Mouse (Mus musculus): ENCODE results near the gene Focad. TPM values are rescaled to one million over a fixed set of nuclear protein-coding genes. Genes with fewer than 3 reads are reported as not detected.

Focad gene
- total and polyA plus RNA-seq, 2 experiments from 2014 or later, result 5.0 to 13.2 TPM

- no peak overlapping the region for H3K27ac ChIP-seq (ENCODE audit: low read depth)
- H3K4me3 ChIP-seq (ENCODE audit: low read depth, low read length), result no peak overlapping the region
- no peaks in the 10 kb centered on the region for H3K27me3 ChIP-seq (ENCODE audit: control insufficient read depth, insufficient read depth, low read length)
- H3K36me3 ChIP-seq (replicated peaks; ENCODE audit: control insufficient read depth, insufficient read depth, low read length), result no peaks in the 10 kb centered on the region
- ATAC-seq (ENCODE audit: insufficient read depth, low read depth) (no peak), DNase-seq (ENCODE audit: low spot score) (no peak)
- 58% methylated on average over 1 of the region's 1 CpGs for WGBS
- H3K4me2 ChIP-seq (ENCODE audit: low read depth, low read length), result no peak overlapping the region
- no peaks in the 10 kb centered on the region for H3K4me1 ChIP-seq (ENCODE audit: control insufficient read depth, insufficient read depth)
- H3K9ac ChIP-seq (replicated peaks; ENCODE audit: low read depth, low read length), result no peak overlapping the region
- TF ChIP-seq EP300 (IDR thresholded peaks at IDR 0.05; ENCODE audit: low read depth) (no peak), CTCF (IDR thresholded peaks at IDR 0.05; ENCODE audit: low read depth) (no peak)
- H3K9me3 ChIP-seq (replicated peaks; ENCODE audit: control insufficient read depth, low read length), result no peaks in the 10 kb centered on the region
Measured at GRCm38 (mm10) chr4:88199186-88199585, 104.8 kb downstream of the Focad start.

GRCm38 (mm10) chr4:88201047-88201446 lies 106.6 kb downstream of the Focad start:
- H3K27ac ChIP-seq (ENCODE audit: low read depth), result no peak overlapping the region
- DNase-seq (ENCODE audit: low spot score) (no peak), ATAC-seq (ENCODE audit: insufficient read depth, low read depth) (no peak)
- no peaks in the 10 kb centered on the region for H3K27me3 ChIP-seq (ENCODE audit: control insufficient read depth, insufficient read depth, low read length)
- no peaks in the 10 kb centered on the region for H3K36me3 ChIP-seq (replicated peaks; ENCODE audit: control insufficient read depth, insufficient read depth, low read length)
- H3K4me3 ChIP-seq (ENCODE audit: low read depth, low read length), result no peak overlapping the region
- no peaks in the 10 kb centered on the region for H3K4me1 ChIP-seq (ENCODE audit: control insufficient read depth, insufficient read depth)
- no peaks in the 10 kb centered on the region for H3K9me3 ChIP-seq (replicated peaks; ENCODE audit: control insufficient read depth, low read length)
- no peak for TF ChIP-seq CTCF (IDR thresholded peaks at IDR 0.05; ENCODE audit: low read depth)
- TF ChIP-seq EP300 (IDR thresholded peaks at IDR 0.05; ENCODE audit: low read depth), result no peak
- 87% methylated on average over 4 of the region's 4 CpGs for WGBS
- H3K4me2 ChIP-seq (ENCODE audit: low read depth, low read length), result no peak overlapping the region
- H3K9ac ChIP-seq (replicated peaks; ENCODE audit: low read depth, low read length), result no peak overlapping the region

GRCm38 (mm10) chr4:88208676-88209075 lies 114.2 kb downstream of the Focad start:
- H3K4me3 ChIP-seq (ENCODE audit: low read depth, low read length), result no peak overlapping the region
- WGBS, result 92% methylated on average over 6 of the region's 6 CpGs
- no peak overlapping the region for H3K4me2 ChIP-seq (ENCODE audit: low read depth, low read length)
- ATAC-seq (ENCODE audit: insufficient read depth, low read depth), result no peak
- no peaks in the 10 kb centered on the region for H3K36me3 ChIP-seq (replicated peaks; ENCODE audit: control insufficient read depth, insufficient read depth, low read length)
- H3K27me3 ChIP-seq (ENCODE audit: control insufficient read depth, insufficient read depth, low read length), result no peaks in the 10 kb centered on the region
- H3K9me3 ChIP-seq (replicated peaks; ENCODE audit: control insufficient read depth, low read length), result no peaks in the 10 kb centered on the region
- no peak overlapping the region for H3K27ac ChIP-seq (ENCODE audit: low read depth)
- no peaks in the 10 kb centered on the region for H3K4me1 ChIP-seq (ENCODE audit: control insufficient read depth, insufficient read depth)
- DNase-seq (ENCODE audit: low spot score), result no peak
- TF ChIP-seq EP300 (IDR thresholded peaks at IDR 0.05; ENCODE audit: low read depth) (no peak), CTCF (IDR thresholded peaks at IDR 0.05; ENCODE audit: low read depth) (no peak)
- no peak overlapping the region for H3K9ac ChIP-seq (replicated peaks; ENCODE audit: low read depth, low read length)

- DNase-seq (ENCODE audit: low spot score), result no peak
Measured at GRCm38 (mm10) chr4:88209351-88209814, 115.0 kb downstream of the Focad start.

GRCm38 (mm10) chr4:88210602-88211001 lies 116.2 kb downstream of the Focad start:
- Histone ChIP-seq H3K36me3 (replicated peaks; ENCODE audit: control insufficient read depth, insufficient read depth, low read length) (no peaks in the 10 kb centered on the region), H3K4me1 (ENCODE audit: control insufficient read depth, insufficient read depth) (no peaks in the 10 kb centered on the region), H3K27me3 (ENCODE audit: control insufficient read depth, insufficient read depth, low read length) (no peaks in the 10 kb centered on the region), H3K9me3 (replicated peaks; ENCODE audit: control insufficient read depth, low read length) (no peaks in the 10 kb centered on the region), H3K9ac (replicated peaks; ENCODE audit: low read depth, low read length) (no peak overlapping the region), H3K27ac (ENCODE audit: low read depth) (no peak overlapping the region), H3K4me3 (ENCODE audit: low read depth, low read length) (no peak overlapping the region), H3K4me2 (ENCODE audit: low read depth, low read length) (no peak overlapping the region)
- no peak for DNase-seq (ENCODE audit: low spot score)
- TF ChIP-seq CTCF (IDR thresholded peaks at IDR 0.05; ENCODE audit: low read depth) (no peak), EP300 (IDR thresholded peaks at IDR 0.05; ENCODE audit: low read depth) (no peak)
- no peak for ATAC-seq (ENCODE audit: insufficient read depth, low read depth)
- 82% methylated on average over 6 of the region's 6 CpGs for WGBS

More at GRCm38 (mm10) chr4:88209351-88209814, 115.0 kb downstream of the Focad start:
- H3K4me1 ChIP-seq (ENCODE audit: control insufficient read depth, insufficient read depth), result no peaks in the 10 kb centered on the region
- no peak for ATAC-seq (ENCODE audit: insufficient read depth, low read depth)
- no peak overlapping the region for H3K27ac ChIP-seq (ENCODE audit: low read depth)
- H3K27me3 ChIP-seq (ENCODE audit: control insufficient read depth, insufficient read depth, low read length), result no peaks in the 10 kb centered on the region
- 17% methylated on average over 3 of the region's 3 CpGs for WGBS
- H3K9me3 ChIP-seq (replicated peaks; ENCODE audit: control insufficient read depth, low read length), result no peaks in the 10 kb centered on the region
- no peak overlapping the region for H3K4me2 ChIP-seq (ENCODE audit: low read depth, low read length)
- H3K36me3 ChIP-seq (replicated peaks; ENCODE audit: control insufficient read depth, insufficient read depth, low read length), result no peaks in the 10 kb centered on the region
- H3K4me3 ChIP-seq (ENCODE audit: low read depth, low read length), result no peak overlapping the region
- TF ChIP-seq EP300 (IDR thresholded peaks at IDR 0.05; ENCODE audit: low read depth) (no peak), CTCF (IDR thresholded peaks at IDR 0.05; ENCODE audit: low read depth) (no peak)
- no peak overlapping the region for H3K9ac ChIP-seq (replicated peaks; ENCODE audit: low read depth, low read length)

GRCm38 (mm10) chr4:88211200-88211885 lies 116.9 kb downstream of the Focad start:
- no peaks in the 10 kb centered on the region for H3K27me3 ChIP-seq (ENCODE audit: control insufficient read depth, insufficient read depth, low read length)
- no peaks in the 10 kb centered on the region for H3K36me3 ChIP-seq (replicated peaks; ENCODE audit: control insufficient read depth, insufficient read depth, low read length)
- WGBS, result 87% methylated on average over 2 of the region's 2 CpGs
- no peaks in the 10 kb centered on the region for H3K4me1 ChIP-seq (ENCODE audit: control insufficient read depth, insufficient read depth)
- H3K4me2 ChIP-seq (ENCODE audit: low read depth, low read length), result no peak overlapping the region
- ATAC-seq (ENCODE audit: insufficient read depth, low read depth) (no peak), DNase-seq (ENCODE audit: low spot score) (no peak)
- no peaks in the 10 kb centered on the region for H3K9me3 ChIP-seq (replicated peaks; ENCODE audit: control insufficient read depth, low read length)
- H3K9ac ChIP-seq (replicated peaks; ENCODE audit: low read depth, low read length), result no peak overlapping the region
- TF ChIP-seq EP300 (IDR thresholded peaks at IDR 0.05; ENCODE audit: low read depth) (no peak), CTCF (IDR thresholded peaks at IDR 0.05; ENCODE audit: low read depth) (no peak)
- no peak overlapping the region for H3K27ac ChIP-seq (ENCODE audit: low read depth)
- H3K4me3 ChIP-seq (ENCODE audit: low read depth, low read length), result no peak overlapping the region
